22 mouse cellular contexts compared by ENCODE assay signal in genomic region chr11:8136666-8137065, GRCm38 (mm10).
DNase-seq lines count a peak whose midpoint lies in the region; ATAC-seq and TF ChIP-seq lines count a peak whose summit lies in the region.
"Had no signal": no experiment of that assay in that cellular context is flagged by ENCODE, and none has a peak within 500 bp of the region (broad histone marks: within the 10 kb centered on the region; RNA-seq: fewer than 3 reads in every experiment).

No protein-coding gene starts in this region.

- no peak overlapping the region for H3K4me3 ChIP-seq in kidney, adult 2 months (ENCODE audit: insufficient read depth, low read depth, low read length)
- H3K4me3 ChIP-seq in kidney, embryonic 14.5 days (ENCODE audit: low read length), result no peak overlapping the region
- no peak overlapping the region for H3K4me3 ChIP-seq in kidney, embryonic 15.5 days (replicated peaks)
- H3K4me3 ChIP-seq: embryonic facial prominence, embryonic 10.5 days; embryonic facial prominence, embryonic 13.5 days; erythroblast, embryonic 14.5 days; forebrain, embryonic 12.5 days; forebrain, embryonic 15.5 days; heart, adult 2 months; heart, embryonic 10.5 days; heart, embryonic 13.5 days; hindbrain, embryonic 12.5 days; hindbrain, embryonic 15.5 days had no signal

- no peak for TF ChIP-seq POLR2A in kidney, adult 2 months (IDR thresholded peaks at IDR 0.05; ENCODE audit: low read depth, low read length)

- H3K4me2 ChIP-seq in kidney, embryonic 14.5 days (replicated peaks; ENCODE audit: low read depth, low read length), result no peak overlapping the region
- no peak overlapping the region for H3K4me2 ChIP-seq in kidney, embryonic 15.5 days
- H3K4me2 ChIP-seq: embryonic facial prominence, embryonic 13.5 days; forebrain, embryonic 12.5 days; forebrain, embryonic 15.5 days; heart, embryonic 13.5 days; hindbrain, embryonic 12.5 days; hindbrain, embryonic 15.5 days had no signal

- TF ChIP-seq CTCF in kidney, adult 2 months (conservative IDR thresholded peaks at IDR 0.05; ENCODE audit: insufficient read depth, insufficient read length, low read depth, low read length), result no peak

- no peak overlapping the region for H3K27ac ChIP-seq in kidney, adult 2 months (ENCODE audit: insufficient read depth, low read depth, low read length)
- H3K27ac ChIP-seq in kidney, embryonic 14.5 days (ENCODE audit: low read depth, low read length), result no peak overlapping the region
- no peak overlapping the region for H3K27ac ChIP-seq in kidney, embryonic 15.5 days
- H3K27ac ChIP-seq: embryonic facial prominence, embryonic 10.5 days; embryonic facial prominence, embryonic 13.5 days; forebrain, embryonic 12.5 days; forebrain, embryonic 15.5 days; heart, adult 2 months; heart, embryonic 10.5 days; heart, embryonic 13.5 days; hindbrain, embryonic 12.5 days; hindbrain, embryonic 15.5 days had no signal

- peak; percentile 66 for DNase-seq in kidney, adult 2 months
- peak; percentile 10 for DNase-seq in kidney, postnatal 10 days
- DNase-seq in kidney, postnatal 25 days, result peak; percentile 7 to 59
- no peak for DNase-seq in thymus, postnatal 0 days (ENCODE audit: low spot score)
- DNase-seq: adrenal gland, adult 8-10 months; adrenal gland, postnatal 25 days; cerebellum, adult 11-12 months; cerebellum, adult 8-10 months; gastrocnemius, postnatal 25 days; heart, adult 2 months had no signal

- H3K9me3 ChIP-seq in kidney, embryonic 14.5 days (ENCODE audit: control insufficient read depth, low read length), result no peaks in the 10 kb centered on the region
- no peaks in the 10 kb centered on the region for H3K9me3 ChIP-seq in kidney, embryonic 15.5 days (replicated peaks)
- H3K9me3 ChIP-seq: embryonic facial prominence, embryonic 10.5 days; embryonic facial prominence, embryonic 13.5 days; forebrain, embryonic 12.5 days; forebrain, embryonic 15.5 days; heart, embryonic 10.5 days; heart, embryonic 13.5 days; hindbrain, embryonic 12.5 days; hindbrain, embryonic 15.5 days had no signal

- no peaks in the 10 kb centered on the region for H3K27me3 ChIP-seq in kidney, adult 2 months (replicated peaks; ENCODE audit: control insufficient read depth, insufficient read depth, low read length)
- H3K27me3 ChIP-seq in kidney, embryonic 14.5 days (ENCODE audit: control insufficient read depth, insufficient read depth, low read length), result no peaks in the 10 kb centered on the region
- H3K27me3 ChIP-seq in kidney, embryonic 15.5 days, result no peaks in the 10 kb centered on the region
- H3K27me3 ChIP-seq: embryonic facial prominence, embryonic 13.5 days; forebrain, embryonic 12.5 days; forebrain, embryonic 15.5 days; heart, embryonic 13.5 days; hindbrain, embryonic 12.5 days; hindbrain, embryonic 15.5 days had no signal

- H3K36me3 ChIP-seq in kidney, adult 2 months (ENCODE audit: control insufficient read depth, insufficient read depth, low read length), result no peaks in the 10 kb centered on the region
- no peaks in the 10 kb centered on the region for H3K36me3 ChIP-seq in kidney, embryonic 14.5 days (ENCODE audit: control insufficient read depth, insufficient read depth, low read length)
- no peaks in the 10 kb centered on the region for H3K36me3 ChIP-seq in kidney, embryonic 15.5 days
- H3K36me3 ChIP-seq: embryonic facial prominence, embryonic 10.5 days; embryonic facial prominence, embryonic 13.5 days; forebrain, embryonic 12.5 days; forebrain, embryonic 15.5 days; heart, embryonic 10.5 days; heart, embryonic 13.5 days; hindbrain, embryonic 12.5 days; hindbrain, embryonic 15.5 days had no signal

- no peak for ATAC-seq in kidney, embryonic 14.5 days (ENCODE audit: low FRiP score, low TSS enrichment)
- no peak for ATAC-seq in kidney, embryonic 15.5 days (replicated peaks; ENCODE audit: low FRiP score)
- ATAC-seq: CD4-positive, CD25-positive, alpha-beta regulatory T cell, adult 4 months; forebrain, embryonic 15.5 days had no signal

- no peak overlapping the region for H3K9ac ChIP-seq in kidney, embryonic 14.5 days (ENCODE audit: low read depth, low read length)
- H3K9ac ChIP-seq in kidney, embryonic 15.5 days, result no peak overlapping the region
- H3K9ac ChIP-seq: embryonic facial prominence, embryonic 13.5 days; forebrain, embryonic 12.5 days; forebrain, embryonic 15.5 days; heart, embryonic 13.5 days; hindbrain, embryonic 12.5 days; hindbrain, embryonic 15.5 days had no signal

- H3K4me1 ChIP-seq in kidney, adult 2 months (ENCODE audit: control insufficient read depth, insufficient read depth, low read length), result no peaks in the 10 kb centered on the region
- H3K4me1 ChIP-seq in kidney, embryonic 14.5 days (ENCODE audit: control insufficient read depth, insufficient read depth, low read length), result no peaks in the 10 kb centered on the region
- no peaks in the 10 kb centered on the region for H3K4me1 ChIP-seq in kidney, embryonic 15.5 days
- H3K4me1 ChIP-seq: embryonic facial prominence, embryonic 10.5 days; embryonic facial prominence, embryonic 13.5 days; forebrain, embryonic 12.5 days; forebrain, embryonic 15.5 days; heart, embryonic 10.5 days; heart, embryonic 13.5 days; hindbrain, embryonic 12.5 days; hindbrain, embryonic 15.5 days had no signal

- WGBS in kidney, adult 2 months, result 55% methylated on average over 4 of the region's 4 CpGs
- WGBS in kidney, embryonic 14.5 days, result 82% methylated on average over 4 of the region's 4 CpGs
- WGBS in kidney, embryonic 15.5 days, result 79% methylated on average over 4 of the region's 4 CpGs
